Mouse (Mus musculus) MEL (cell line): ENCODE data around the gene Cdip1. TPM values are rescaled to one million over a fixed set of nuclear protein-coding genes. Genes with fewer than 3 reads are reported as not detected.

Experiments used
- DNase-seq: peaks from one replicate; pipeline ENCODE4 v3.0.0; 2011; ENCODE audit warnings: low read depth, low spot score
- H3K27ac ChIP-seq: 2 replicates; pipeline ENCODE4 v1.5.1; 2012; ENCODE audit warnings: low read depth, mild to moderate bottlenecking, control low read depth, low read length, moderate library complexity; ENCODE audit not compliant: control insufficient read depth
- H3K27me3 ChIP-seq, 2 experiments: fragments of 150-350 bp in 1 of 2; sonication (generic) in 1 of 2; 2 replicates each; pipeline ENCODE4 v1.6.1; 2012; ENCODE audit warnings: low read length in 2 of 2, mild to moderate bottlenecking in 2 of 2, improper control_type of control experiment in 1 of 2, moderate library complexity in 1 of 2; ENCODE audit not compliant: insufficient read depth in 2 of 2, control insufficient read depth in 1 of 2
- H3K36me3 ChIP-seq, 2 experiments: 2 replicates each; pipeline ENCODE4 v1.6.1; 2012 to 2014; ENCODE audit warnings: low read length in 2 of 2, improper control_type of control experiment in 1 of 2, inconsistent platforms in 1 of 2, mild to moderate bottlenecking in 1 of 2; ENCODE audit not compliant: insufficient read depth in 2 of 2, control insufficient read depth in 1 of 2
- H3K4me1 ChIP-seq, 2 experiments: fragments of 150-350 bp in 1 of 2; sonication (generic) in 1 of 2; 2 replicates each; pipeline ENCODE4 v1.6.1; 2012; ENCODE audit warnings: low read length in 2 of 2, improper control_type of control experiment in 1 of 2, mild to moderate bottlenecking in 1 of 2; ENCODE audit not compliant: insufficient read depth in 2 of 2, control insufficient read depth in 1 of 2
- H3K4me3 ChIP-seq, 2 experiments: fragments of 150-350 bp in 1 of 2; sonication (generic) in 1 of 2; 2 replicates each; pipeline ENCODE4 v1.5.1; 2012; ENCODE audit warnings: low read depth in 2 of 2, low read length in 2 of 2, mild to moderate bottlenecking in 2 of 2, moderate library complexity in 2 of 2, control low read depth in 1 of 2, improper control_type of control experiment in 1 of 2; ENCODE audit not compliant: control insufficient read depth in 1 of 2, insufficient read depth in 1 of 2
- H3K79me2 ChIP-seq: 2 replicates; pipeline ENCODE4 v1.6.1; 2012; ENCODE audit warnings: mild to moderate bottlenecking, low read length, moderate library complexity; ENCODE audit not compliant: control insufficient read depth, poor library complexity, insufficient read depth
- H3K9ac ChIP-seq: 2 replicates; pipeline ENCODE4 v1.6.1; 2012; ENCODE audit warnings: low read depth, mild to moderate bottlenecking, control low read depth, low read length, moderate library complexity; ENCODE audit not compliant: control insufficient read depth, poor library complexity, severe bottlenecking
- H3K9me3 ChIP-seq: fragments of 150-350 bp; sonication (generic); replicated peaks from 2 replicates; pipeline ENCODE4 v1.6.1; 2012; ENCODE audit warnings: mild to moderate bottlenecking, low read length, improper control_type of control experiment, moderate library complexity; ENCODE audit not compliant: insufficient read depth
- CTCF ChIP-seq, 3 experiments: IDR thresholded peaks in 2 of 3; conservative IDR thresholded peaks in 1 of 3; 2 replicates each; pipeline ENCODE4 v1.5.1; 2011 to 2012; ENCODE audit warnings: low read length in 3 of 3, low read depth in 2 of 3, mild to moderate bottlenecking in 2 of 3, improper control_type of control experiment in 1 of 3, inconsistent platforms in 1 of 3, mixed read lengths in 1 of 3, moderate library complexity in 1 of 3; ENCODE audit not compliant: control insufficient read depth in 1 of 3, insufficient read depth in 1 of 3, poor library complexity in 1 of 3, severe bottlenecking in 1 of 3
- MAFK ChIP-seq: IDR thresholded peaks from 2 replicates; pipeline ENCODE4 v1.6.1; 2011; ENCODE audit warnings: low read depth, mild to moderate bottlenecking, low read length, improper control_type of control experiment, borderline replicate concordance
- MEF2A ChIP-seq: IDR thresholded peaks from 2 replicates; pipeline ENCODE4 v1.6.1; 2014; ENCODE audit warnings: low read depth, mild to moderate bottlenecking, inconsistent platforms, low read length, improper control_type of control experiment; ENCODE audit not compliant: poor library complexity, insufficient replicate concordance, severe bottlenecking; ENCODE audit errors: extremely low read depth
- MXI1 ChIP-seq: IDR thresholded peaks from 2 replicates; pipeline ENCODE4 v1.6.1; 2011; ENCODE audit warnings: mild to moderate bottlenecking, low read depth, low read length, improper control_type of control experiment
- MYB ChIP-seq: IDR thresholded peaks from 2 replicates; pipeline ENCODE4 v1.6.1; 2011; ENCODE audit warnings: mild to moderate bottlenecking, low read depth, low read length, improper control_type of control experiment
- MYC ChIP-seq: IDR thresholded peaks from 2 replicates; pipeline ENCODE4 v1.6.1; 2011; ENCODE audit warnings: low read depth, mild to moderate bottlenecking, low read length, improper control_type of control experiment, moderate library complexity
- NRF1 ChIP-seq: IDR thresholded peaks from 2 replicates; pipeline ENCODE4 v1.6.1; 2014; ENCODE audit warnings: low read depth, mild to moderate bottlenecking, inconsistent platforms, low read length, improper control_type of control experiment, moderate library complexity; ENCODE audit not compliant: poor library complexity, insufficient read depth, severe bottlenecking
- POLR2A ChIP-seq, 2 experiments: IDR thresholded peaks; 2 replicates each; pipeline ENCODE4 v1.6.1; 2011 to 2012; ENCODE audit warnings: low read length in 2 of 2, mild to moderate bottlenecking in 2 of 2, control low read depth in 1 of 2, improper control_type of control experiment in 1 of 2, low read depth in 1 of 2, moderate library complexity in 1 of 2; ENCODE audit not compliant: control insufficient read depth in 1 of 2, insufficient read depth in 1 of 2, poor library complexity in 1 of 2
- POLR2AphosphoS2 ChIP-seq: IDR thresholded peaks from 2 replicates; pipeline ENCODE4 v1.6.1; 2011; ENCODE audit warnings: low read length, improper control_type of control experiment
- RCOR1 ChIP-seq: IDR thresholded peaks from 2 replicates; pipeline ENCODE4 v1.6.1; 2012; ENCODE audit warnings: low read depth, mild to moderate bottlenecking, inconsistent platforms, low read length, improper control_type of control experiment
- SIN3A ChIP-seq: IDR thresholded peaks from 2 replicates; pipeline ENCODE4 v1.6.1; 2012; ENCODE audit warnings: low read length, improper control_type of control experiment, inconsistent platforms
- TAL1 ChIP-seq: IDR thresholded peaks from 2 replicates; pipeline ENCODE4 v1.6.1; 2012; ENCODE audit warnings: mild to moderate bottlenecking, inconsistent platforms, low read length, moderate library complexity, mixed read lengths
- TBP ChIP-seq: IDR thresholded peaks from 2 replicates; pipeline ENCODE4 v1.8.0; 2011; ENCODE audit warnings: low read depth, low read length, improper control_type of control experiment
- TCF12 ChIP-seq: IDR thresholded peaks from 2 replicates; pipeline ENCODE4 v1.6.1; 2014; ENCODE audit warnings: low read depth, mild to moderate bottlenecking, inconsistent platforms, low read length, improper control_type of control experiment, moderate library complexity
- UBTF ChIP-seq: IDR thresholded peaks from 2 replicates; pipeline ENCODE4 v1.6.1; 2012; ENCODE audit warnings: low read depth, mild to moderate bottlenecking, inconsistent platforms, low read length, improper control_type of control experiment, moderate library complexity, borderline replicate concordance; ENCODE audit not compliant: insufficient read depth
- USF1 ChIP-seq: IDR thresholded peaks from 2 replicates; pipeline ENCODE4 v1.6.1; 2014; ENCODE audit warnings: low read depth, mild to moderate bottlenecking, inconsistent platforms, low read length, improper control_type of control experiment, moderate library complexity
- USF2 ChIP-seq, 2 experiments: IDR thresholded peaks; 2 replicates each; pipeline ENCODE4 v1.6.1; 2011 to 2012; ENCODE audit warnings: improper control_type of control experiment in 2 of 2, low read length in 2 of 2, borderline replicate concordance in 1 of 2, inconsistent platforms in 1 of 2, low read depth in 1 of 2, mild to moderate bottlenecking in 1 of 2; ENCODE audit not compliant: insufficient read depth in 1 of 2
- ZC3H11A ChIP-seq: IDR thresholded peaks from 2 replicates; pipeline ENCODE4 v1.6.1; 2012; ENCODE audit warnings: low read depth, mild to moderate bottlenecking, inconsistent platforms, low read length, improper control_type of control experiment
- ZNF384 ChIP-seq: IDR thresholded peaks from 2 replicates; pipeline ENCODE4 v1.6.1; 2012; ENCODE audit warnings: low read depth, mild to moderate bottlenecking, inconsistent platforms, low read length, improper control_type of control experiment
- polyA plus RNA-seq, 2 experiments: library from polyadenylated mRNA; stranded (reverse) in 1 of 2; unstranded in 1 of 2; fragments of >175 nt in 1 of 2; fragments of >200 nt in 1 of 2; gene quantifications; 2 replicates each; pipeline versions ENCODE4 v1.2.1 to v1.2.4; 2012; ENCODE audit warnings: low replicate concordance in 2 of 2, low read depth in 1 of 2; ENCODE audit not compliant: insufficient read length in 2 of 2, insufficient read depth in 1 of 2, missing spikeins in 1 of 2
- total RNA-seq: library from RNA; depleted of rRNA; stranded (reverse); fragments of 300-350 nt; gene quantifications from 2 replicates; pipeline ENCODE4 v1.2.3, GENCODE M21; 2012

Gene Cdip1
- total and polyA plus RNA-seq, 3 experiments = 24.8 to 97.8 (median 32.8) TPM

- Histone ChIP-seq H3K4me3 (peak overlapping the region; percentile 65 to 93), H3K36me3 (peaks cover 0 to 17% of the 10 kb centered on the region in 2 experiments; a peak in 3 of 4 replicates), H3K4me1 (peaks cover 4 to 14% of the 10 kb centered on the region in 2 experiments; a peak in 3 of 4 replicates), H3K9ac (peak overlapping the region; percentile 94), H3K27ac (no peak overlapping the region), H3K9me3 (no peaks in the 10 kb centered on the region), H3K79me2 (peaks cover 16% of the 10 kb centered on the region), H3K27me3 (no peaks in the 10 kb centered on the region)
- DNase-seq = peak; percentile 32
- TF ChIP-seq NRF1 (no peak), ZNF384 (0 out of 2 replicates have a peak, but pooled peaks have one; percentile 16), SIN3A (no peak)
- TF ChIP-seq, all 39 proteins: peak for 1
Observed at GRCm38 (mm10) chr16:4717866-4718265, 72.2 kb downstream of the Cdip1 start.

- TF ChIP-seq NRF1 (no peak), MYB (no peak), USF2 (IDR thresholded peaks at IDR 0.05; ENCODE audit: borderline replicate concordance in 1 of 2, insufficient read depth in 1 of 2, low read depth in 1 of 2, low read length in 2 of 2) (no peak), TBP (no peak), MAFK (no peak), UBTF (no peak), CTCF (IDR thresholded peaks at IDR 0.05 in 2 of 3, conservative IDR thresholded peaks at IDR 0.05 in 1 of 3; ENCODE audit: control insufficient read depth in 1 of 3, insufficient read depth in 1 of 3, low read depth in 2 of 3, low read length in 3 of 3, poor library complexity in 1 of 3, severe bottlenecking in 1 of 3) (no peak), MEF2A (no peak), TCF12 (no peak), ZNF384 (no peak), TAL1 (no peak), USF1 (no peak), POLR2A (IDR thresholded peaks at IDR 0.05; ENCODE audit: control insufficient read depth in 1 of 2, insufficient read depth in 1 of 2, low read depth in 1 of 2, low read length in 2 of 2, poor library complexity in 1 of 2) (no peak), MYC (no peak), POLR2AphosphoS2 (no peak), ZC3H11A (no peak), MXI1 (no peak), RCOR1 (no peak)
- peaks cover 15% of the 10 kb centered on the region for H3K79me2 ChIP-seq
- H3K9ac ChIP-seq = no peak overlapping the region
- no peak for DNase-seq
- H3K4me3 ChIP-seq = no peak overlapping the region
- peaks cover 3 to 7% of the 10 kb centered on the region in 2 experiments; a peak in 2 of 4 replicates for H3K4me1 ChIP-seq
- no peaks in the 10 kb centered on the region for H3K9me3 ChIP-seq
- peaks cover 6 to 7% of the 10 kb centered on the region in 2 experiments for H3K36me3 ChIP-seq
- no peak overlapping the region for H3K27ac ChIP-seq
- H3K27me3 ChIP-seq = no peaks in the 10 kb centered on the region
Observed at GRCm38 (mm10) chr16:4713861-4714710, 76.0 kb downstream of the Cdip1 start.
